In genomic region chr15:27189699-27190098, GRCm38 (mm10) we compare ENCODE assay signal across 8 mouse cellular contexts.
DNase-seq lines count a peak whose midpoint lies in the region; ATAC-seq lines count a peak whose summit lies in the region.

No protein-coding gene starts in this region.

- WGBS in forebrain, embryonic 11.5 days: 48% methylated on average over 4 of the region's 4 CpGs
- WGBS in forebrain, embryonic 10.5 days: 61% methylated on average over 4 of the region's 4 CpGs

- no peak overlapping the region for H3K27ac ChIP-seq in forebrain, embryonic 11.5 days (ENCODE audit: low read depth, low read length)
- no peak overlapping the region for H3K27ac ChIP-seq in forebrain, embryonic 10.5 days

- no peak overlapping the region for H3K9ac ChIP-seq in forebrain, embryonic 11.5 days (ENCODE audit: low read length)

- no peaks in the 10 kb centered on the region for H3K4me1 ChIP-seq in forebrain, embryonic 11.5 days (replicated peaks; ENCODE audit: control insufficient read depth, insufficient read depth, low read length)
- no peaks in the 10 kb centered on the region for H3K4me1 ChIP-seq in forebrain, embryonic 10.5 days

- H3K27me3 ChIP-seq in forebrain, embryonic 11.5 days (ENCODE audit: control insufficient read depth, insufficient read depth, low read length): no peaks in the 10 kb centered on the region
- no peaks in the 10 kb centered on the region for H3K27me3 ChIP-seq in forebrain, embryonic 10.5 days (ENCODE audit: poor library complexity, severe bottlenecking)

- no peak overlapping the region for H3K4me2 ChIP-seq in forebrain, embryonic 11.5 days (ENCODE audit: low read depth, low read length, severe bottlenecking)

- DNase-seq in forebrain, embryonic 11.5 days (ENCODE audit: low spot score): no peak
- DNase-seq in forebrain, embryonic 10.5 days (ENCODE audit: extremely low spot score, low spot score): no peak
- peak; percentile 33 for DNase-seq in ZHBTc4 (ENCODE audit: low read depth, low spot score)
- peak; percentile 66 to 74 for DNase-seq in heart, postnatal 10 days
- DNase-seq in layer of hippocampus, adult 9-10 months (ENCODE audit: low spot score): peak; percentile 78
- DNase-seq in mesoderm, embryonic 11.5 days (ENCODE audit: low read depth, low spot score): peak; percentile 61

- no peak overlapping the region for H3K4me3 ChIP-seq in forebrain, embryonic 11.5 days (ENCODE audit: low read depth, low read length)
- no peak overlapping the region for H3K4me3 ChIP-seq in forebrain, embryonic 10.5 days

- peak; percentile 64; the same call in 1 of the 2 replicates for ATAC-seq in forebrain, embryonic 11.5 days (replicated peaks; ENCODE audit: low FRiP score)
- 0 out of 2 replicates have a peak, but pooled peaks have one; percentile 58 for ATAC-seq in common myeloid progenitor, adult 5-6 weeks (replicated peaks; ENCODE audit: low read depth, poor library complexity, severe bottlenecking)
- no peak for ATAC-seq in erythroblast, adult 5-6 weeks (replicated peaks; ENCODE audit: low FRiP score, poor library complexity, severe bottlenecking)

- H3K9me3 ChIP-seq in forebrain, embryonic 11.5 days (ENCODE audit: control insufficient read depth, low read length): no peaks in the 10 kb centered on the region
- H3K9me3 ChIP-seq in forebrain, embryonic 10.5 days: no peaks in the 10 kb centered on the region

- no peaks in the 10 kb centered on the region for H3K36me3 ChIP-seq in forebrain, embryonic 11.5 days (ENCODE audit: control insufficient read depth, insufficient read depth, low read length)
- H3K36me3 ChIP-seq in forebrain, embryonic 10.5 days (replicated peaks): no peaks in the 10 kb centered on the region

- intact Hi-C loops in heart, postnatal 10 days (cut with DNase I): loop anchor here (1.0 to 5.0 kb wide), 3 partner anchors 552 to 719 kb away; no protein-coding TSS in a partner anchor

Comparison
In these comparisons a context has a peak if more than half of its experiments do, and no peak if none do; other contexts are left out.
1. DNase-seq: peak in ZHBTc4 (single experiment), heart, postnatal 10 days (2 of 2), layer of hippocampus, adult 9-10 months (single experiment) and mesoderm, embryonic 11.5 days (single experiment); none in forebrain, embryonic 11.5 days (single experiment) and forebrain, embryonic 10.5 days (single experiment).